Mouse (Mus musculus) kidney, adult 11 months (tissue): ENCODE data around the gene Slc22a29.
A peak's percentile ranks its signal among the peaks of the same experiment; 100 is the strongest.
"Not testable (repeated sequence)": the region's sequence is repeated elsewhere in the genome, so short reads cannot be mapped to it uniquely, and the experiment has no call there.

ENCODE experiments used
- DNase-seq: peaks from one replicate; pipeline ENCODE4 v3.0.0; 2022

Gene Slc22a29

DNA sequence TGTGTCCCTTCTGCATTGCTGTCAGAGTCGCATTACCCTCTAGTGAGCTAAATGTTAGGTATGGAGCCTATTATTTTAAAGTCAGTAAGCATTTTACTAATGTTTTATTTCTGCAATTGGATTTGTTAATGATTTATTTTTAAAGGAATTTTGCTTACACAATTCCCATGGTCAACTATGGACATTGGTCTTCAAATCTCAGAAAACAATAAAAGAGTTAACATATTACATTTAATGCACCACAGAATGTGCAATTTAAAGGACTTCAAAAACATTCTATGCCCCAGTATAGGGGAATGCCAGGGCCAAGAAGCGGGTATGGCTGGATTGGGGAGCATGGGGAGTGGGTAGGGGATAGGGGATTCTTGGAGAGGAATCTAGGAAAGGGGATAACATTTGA is at the start of gene Slc22a29:
Gene Slc22a29 (minus strand): TSS at position 101 of the 400 bp plus-strand sequence.
- DNase-seq, result no peak

- DNase-seq, result no peak
These were observed 46.6 kb upstream of the Slc22a29 start for GRCm38 (mm10) chr19:8265324-8265723.

DNA sequence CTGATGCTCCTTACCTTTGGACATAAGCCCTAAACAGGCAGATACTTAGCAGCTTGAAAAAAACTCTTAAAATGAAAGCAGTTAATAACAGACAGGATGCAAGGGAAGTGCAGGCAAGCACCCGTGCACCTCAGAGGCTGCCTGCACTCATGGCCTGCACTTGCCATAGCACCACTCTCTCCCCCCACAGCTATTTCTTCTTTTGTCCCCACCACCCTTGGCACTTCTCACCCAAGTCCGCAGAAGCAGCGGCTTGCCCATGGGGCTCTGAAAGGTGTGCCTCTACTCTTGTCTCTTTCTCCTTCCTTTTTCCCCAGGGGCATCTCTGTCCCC is 34.0 kb upstream of the Slc22a29 start:
- no peak for DNase-seq

DNA sequence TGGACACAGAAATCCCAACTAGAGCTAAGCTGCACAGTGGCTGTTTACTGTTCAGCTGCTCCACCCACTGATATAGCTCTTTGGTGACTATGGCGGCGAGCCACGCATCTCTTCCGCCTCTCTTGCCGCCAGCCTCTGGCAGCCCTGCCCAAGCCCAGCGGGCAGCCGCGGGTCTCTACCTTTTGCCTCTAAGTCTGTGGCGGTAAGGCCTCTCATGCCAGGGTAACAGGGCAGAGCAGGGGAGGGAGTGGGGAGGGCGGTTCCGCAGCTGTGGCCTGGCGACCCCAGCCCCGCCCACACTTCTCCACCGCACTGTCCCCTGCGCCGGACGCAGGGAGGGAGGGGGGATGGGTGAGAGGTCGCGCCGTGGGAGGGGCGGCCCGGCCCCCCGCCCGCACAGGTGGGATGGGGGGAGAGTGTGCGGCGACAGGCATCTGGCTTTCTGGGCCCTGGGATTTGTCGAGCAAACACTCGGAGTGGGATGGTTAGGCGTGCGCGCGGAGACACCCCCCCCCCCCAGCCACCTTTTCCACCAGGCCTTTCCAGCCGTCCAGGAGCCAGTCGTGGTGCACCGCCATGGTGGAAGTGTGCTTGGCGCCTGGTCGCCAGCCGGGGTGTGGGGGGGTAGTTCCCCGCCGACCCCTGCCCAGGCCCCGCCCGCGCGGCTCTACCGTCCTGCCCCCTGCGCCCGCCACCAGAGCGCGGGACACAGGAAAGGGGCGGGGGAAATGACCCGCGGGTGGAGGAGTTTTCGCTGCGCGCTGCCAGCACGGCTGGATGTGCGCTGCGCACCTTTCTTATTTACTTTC is 33.4 kb upstream of the Slc22a29 start:
- peak; percentile 72 for DNase-seq

- peak; percentile 2 for DNase-seq
These were observed 10.2 kb upstream of the Slc22a29 start for GRCm38 (mm10) chr19:8228916-8229315.

GRCm38 (mm10) chr19:8148787-8149523 is 69.7 kb downstream of the Slc22a29 start:
- DNase-seq, result no peak

- DNase-seq, result not testable (repeated sequence)
These were observed 76.0 kb downstream of the Slc22a29 start for GRCm38 (mm10) chr19:8142716-8143115.

DNA sequence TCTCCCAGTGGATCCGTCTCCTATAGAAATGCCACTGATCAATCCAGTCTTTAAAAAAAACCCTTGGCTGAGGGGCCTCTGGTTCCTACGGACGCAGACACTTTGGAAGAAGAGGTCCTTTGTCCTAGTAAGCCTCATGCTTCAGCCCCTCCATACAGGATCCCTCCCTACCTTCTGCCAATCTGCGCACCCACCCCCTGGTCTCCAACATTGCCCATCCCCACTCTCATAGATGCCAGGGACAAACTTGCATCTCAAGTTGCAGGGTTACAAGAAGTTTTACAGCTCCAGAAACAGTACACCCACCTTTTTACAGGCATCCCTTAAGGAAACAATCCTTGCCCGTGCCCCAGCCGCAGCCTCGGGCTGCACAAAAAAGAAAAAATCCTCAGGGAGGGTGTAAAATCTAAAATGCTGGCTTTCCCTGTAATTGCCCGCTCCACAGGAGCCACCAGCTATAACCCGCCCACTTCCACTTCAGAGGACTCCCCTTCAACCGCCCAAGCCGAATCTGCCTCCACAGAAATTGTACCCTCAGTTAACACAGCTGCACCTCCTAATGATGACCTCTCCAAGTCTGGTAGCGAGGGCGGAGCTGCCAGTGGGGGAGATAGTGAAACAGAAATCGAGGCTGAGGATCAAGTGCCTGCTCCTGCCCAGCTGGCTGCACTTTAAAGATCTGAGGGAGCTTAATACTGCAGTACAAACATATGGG is 84.4 kb downstream of the Slc22a29 start:
- DNase-seq, result not testable (repeated sequence)

GRCm38 (mm10) chr19:8131881-8132280 is 86.8 kb downstream of the Slc22a29 start, which contains the start of gene Slc22a28:
Slc22a28 (minus strand) TSS chr19:8131982.
- DNase-seq, result not testable (repeated sequence)
